Mouse (Mus musculus): ENCODE measurements around the gene S100a7a.
A peak's percentile ranks its signal among the peaks of the same experiment; 100 is the strongest.

Gene S100a7a

DNA sequence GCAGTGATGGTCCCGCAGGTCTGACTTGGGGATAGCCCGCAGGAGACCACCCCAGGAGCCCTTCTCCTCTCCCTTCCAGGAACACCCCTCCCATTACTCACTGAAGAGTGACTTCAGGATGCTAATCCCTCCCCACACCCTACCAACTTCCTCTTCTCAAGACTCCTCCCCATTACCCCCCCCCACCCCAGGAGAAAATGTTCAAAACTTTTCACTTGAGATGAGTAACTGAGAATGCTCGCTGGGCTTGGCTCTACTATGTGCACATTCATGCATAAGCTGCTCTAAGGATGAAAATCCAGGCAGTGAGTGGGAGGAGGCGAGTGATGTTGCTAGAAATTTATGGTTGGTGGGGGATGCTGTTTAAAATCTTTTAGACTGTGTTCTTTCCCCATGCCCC lies 41.8 kb upstream of the S100a7a start:
- no peak for TF ChIP-seq POU5F1 (IDR thresholded peaks at IDR 0.05; ENCODE audit: borderline replicate concordance, low read length)
- no peak for TF ChIP-seq NANOG (IDR thresholded peaks at IDR 0.05; ENCODE audit: borderline replicate concordance, low read length)
- TF ChIP-seq CTCF (conservative IDR thresholded peaks at IDR 0.05; ENCODE audit: low read length), result no peak

DNA sequence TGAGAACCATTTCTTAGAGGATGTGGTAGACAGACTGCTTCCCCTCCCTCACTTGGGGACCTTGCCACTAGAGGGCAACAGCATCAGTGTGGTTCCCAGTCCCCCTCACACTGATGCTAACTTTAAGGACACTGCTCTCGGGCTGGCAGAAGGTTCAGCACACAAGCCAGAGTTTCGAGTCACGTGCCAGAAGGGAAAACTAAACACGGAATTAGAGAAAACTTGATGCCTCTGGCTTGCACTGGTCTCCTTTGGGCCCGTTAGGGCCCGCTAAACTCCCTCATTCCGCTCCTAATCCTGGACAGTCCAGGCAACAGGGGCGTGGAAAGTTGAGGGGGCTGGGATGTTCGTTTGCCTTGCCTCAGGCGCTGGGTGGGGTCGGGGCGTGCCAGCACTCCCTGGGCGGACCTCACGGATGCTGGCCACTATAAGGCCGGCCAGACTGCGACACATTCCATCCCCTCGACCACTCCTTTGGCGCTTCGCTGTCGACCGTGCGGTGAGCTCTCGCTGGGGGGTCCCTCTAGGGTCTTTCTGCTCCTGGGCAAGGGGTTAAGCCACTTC lies 41.0 kb upstream of the S100a7a start, which contains the start of gene S100a6:
TSS of gene S100a6 (plus strand) at position 155 of the 564 bp plus-strand sequence.
- no peaks in the 10 kb centered on the region for H3K9me3 ChIP-seq (ENCODE audit: low read length)
- no peak for TF ChIP-seq NANOG (IDR thresholded peaks at IDR 0.05; ENCODE audit: borderline replicate concordance, low read length)
- no peak for TF ChIP-seq POU5F1 (IDR thresholded peaks at IDR 0.05; ENCODE audit: borderline replicate concordance, low read length)
- peak; percentile 62 for TF ChIP-seq CTCF (conservative IDR thresholded peaks at IDR 0.05; ENCODE audit: low read length)

More for the DNA sequence above, 41.8 kb upstream of the S100a7a start:
- Histone ChIP-seq H3K4me3 (replicated peaks; ENCODE audit: low read length) (peak overlapping the region; percentile 74; the same call in 1 of the 2 replicates), H3K9me3 (ENCODE audit: low read length) (no peaks in the 10 kb centered on the region), H3K27me3 (ENCODE audit: insufficient read depth, low read length) (peaks cover 37% of the 10 kb centered on the region), H3K4me1 (replicated peaks; ENCODE audit: low read depth, low read length) (peaks cover 53% of the 10 kb centered on the region), H3K36me3 (ENCODE audit: insufficient read depth, low read length) (no peaks in the 10 kb centered on the region)

DNA sequence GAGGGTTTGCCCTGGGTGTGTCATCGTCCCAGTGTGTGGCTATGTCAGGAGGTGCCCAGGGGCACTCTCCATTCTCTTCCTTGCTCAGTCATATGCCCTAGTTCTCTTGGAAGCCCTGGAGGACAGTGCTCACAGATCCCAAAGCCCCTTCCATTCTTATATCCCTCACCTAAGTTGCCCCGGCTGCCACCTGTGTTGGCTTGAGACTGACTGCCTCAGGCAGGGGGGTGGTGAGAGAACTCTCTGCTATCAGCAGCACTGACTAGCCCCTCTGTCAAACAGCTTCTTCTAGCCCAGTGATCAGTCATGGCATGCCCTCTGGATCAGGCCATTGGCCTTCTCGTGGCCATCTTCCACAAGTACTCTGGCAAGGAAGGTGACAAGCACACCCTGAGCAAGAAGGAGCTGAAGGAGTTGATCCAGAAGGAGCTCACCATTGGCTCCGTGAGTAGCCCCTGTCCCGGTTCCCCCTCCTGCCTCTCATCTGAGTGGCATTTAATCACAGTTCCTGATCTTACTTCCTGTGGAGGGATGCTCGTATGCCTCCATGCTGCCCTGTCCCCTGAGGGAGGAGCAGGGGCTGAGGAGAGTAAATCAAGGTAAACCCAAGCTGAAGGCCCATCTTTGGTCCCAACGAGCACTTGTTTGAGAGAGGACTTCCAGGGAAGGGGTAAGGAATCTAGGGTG lies 40.2 kb upstream of the S100a7a start:
- TF ChIP-seq NANOG (IDR thresholded peaks at IDR 0.05; ENCODE audit: borderline replicate concordance, low read length) (no peak), POU5F1 (IDR thresholded peaks at IDR 0.05; ENCODE audit: borderline replicate concordance, low read length) (no peak), CTCF (conservative IDR thresholded peaks at IDR 0.05; ENCODE audit: low read length) (no peak)
- H3K9me3 ChIP-seq (ENCODE audit: low read length), result no peaks in the 10 kb centered on the region
- no peaks in the 10 kb centered on the region for H3K36me3 ChIP-seq (ENCODE audit: insufficient read depth, low read length)

More for the DNA sequence above, 41.0 kb upstream of the S100a7a start, which contains the start of gene S100a6:
- Histone ChIP-seq H3K4me3 (replicated peaks; ENCODE audit: low read length) (peak within 1 kb of the TSS; percentile 74), H3K4me1 (replicated peaks; ENCODE audit: low read depth, low read length) (peaks cover 53% of the 10 kb centered on the region), H3K36me3 (ENCODE audit: insufficient read depth, low read length) (no peaks in the 10 kb centered on the region), H3K27me3 (ENCODE audit: insufficient read depth, low read length) (peaks cover 32% of the 10 kb centered on the region)

DNA sequence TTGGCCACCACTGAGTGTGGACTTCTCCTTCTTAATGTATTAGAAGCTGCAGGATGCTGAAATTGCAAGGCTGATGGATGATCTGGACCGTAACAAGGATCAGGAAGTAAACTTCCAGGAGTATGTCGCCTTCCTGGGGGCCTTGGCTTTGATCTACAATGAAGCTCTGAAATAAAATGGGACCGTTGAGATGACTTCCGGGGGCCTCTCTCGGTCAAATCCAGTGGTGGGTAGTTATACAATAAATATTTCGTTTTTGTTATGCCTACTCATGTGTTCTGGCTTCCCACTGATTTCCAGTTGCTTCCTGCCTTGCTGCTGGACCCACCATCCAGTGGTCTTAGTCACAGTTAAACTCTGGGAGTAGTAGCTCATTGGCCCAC lies 39.7 kb upstream of the S100a7a start:
- no peak overlapping the region for H3K4me3 ChIP-seq (replicated peaks; ENCODE audit: low read length)

More for the DNA sequence above, 40.2 kb upstream of the S100a7a start:
- Histone ChIP-seq H3K27me3 (ENCODE audit: insufficient read depth, low read length) (peaks cover 25% of the 10 kb centered on the region), H3K4me3 (replicated peaks; ENCODE audit: low read length) (peak overlapping the region; percentile 74), H3K4me1 (replicated peaks; ENCODE audit: low read depth, low read length) (peaks cover 53% of the 10 kb centered on the region)

DNA sequence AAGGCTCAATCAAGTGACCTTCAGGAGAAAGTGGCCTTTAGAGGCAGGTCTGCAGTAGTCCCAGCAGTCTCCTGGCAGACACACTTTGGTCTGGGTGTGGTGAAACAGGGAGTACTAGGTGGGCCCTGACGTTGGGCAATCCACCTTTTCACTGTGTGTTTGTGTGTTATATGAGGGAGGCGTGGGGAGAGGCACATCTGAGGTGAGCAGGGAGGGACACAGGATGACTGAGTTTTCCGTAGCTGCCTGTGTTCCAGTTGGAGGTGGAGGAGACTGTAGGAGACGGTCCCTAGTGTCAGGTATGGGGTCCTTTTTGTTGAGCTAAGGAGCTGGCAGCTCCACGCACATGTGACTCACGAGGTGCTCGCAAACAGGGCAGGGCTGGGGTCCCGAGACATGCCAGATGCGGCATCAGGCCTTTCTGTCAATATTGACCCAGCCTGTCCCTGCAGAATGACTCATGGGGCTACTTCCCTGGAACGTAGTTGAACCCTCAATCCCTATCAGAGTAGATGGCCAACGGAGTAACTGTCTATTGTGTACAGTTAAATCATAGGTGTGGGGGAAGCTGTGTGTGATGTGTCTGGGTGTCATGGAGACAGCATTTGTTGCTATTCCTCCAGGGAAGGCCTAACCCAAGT lies 39.1 kb upstream of the S100a7a start:
- no peaks in the 10 kb centered on the region for H3K36me3 ChIP-seq (ENCODE audit: insufficient read depth, low read length)
- H3K27me3 ChIP-seq (ENCODE audit: insufficient read depth, low read length), result peaks cover 17% of the 10 kb centered on the region
- H3K9me3 ChIP-seq (ENCODE audit: low read length), result no peaks in the 10 kb centered on the region
- peaks cover 53% of the 10 kb centered on the region for H3K4me1 ChIP-seq (replicated peaks; ENCODE audit: low read depth, low read length)
- H3K4me3 ChIP-seq (replicated peaks; ENCODE audit: low read length), result no peak overlapping the region
- TF ChIP-seq CTCF (conservative IDR thresholded peaks at IDR 0.05; ENCODE audit: low read length) (no peak), POU5F1 (IDR thresholded peaks at IDR 0.05; ENCODE audit: borderline replicate concordance, low read length) (no peak), NANOG (IDR thresholded peaks at IDR 0.05; ENCODE audit: borderline replicate concordance, low read length) (no peak)

More for the DNA sequence above, 39.7 kb upstream of the S100a7a start:
- Histone ChIP-seq H3K36me3 (ENCODE audit: insufficient read depth, low read length) (no peaks in the 10 kb centered on the region), H3K4me1 (replicated peaks; ENCODE audit: low read depth, low read length) (peaks cover 53% of the 10 kb centered on the region), H3K27me3 (ENCODE audit: insufficient read depth, low read length) (peaks cover 20% of the 10 kb centered on the region), H3K9me3 (ENCODE audit: low read length) (no peaks in the 10 kb centered on the region)
- no peak for TF ChIP-seq POU5F1 (IDR thresholded peaks at IDR 0.05; ENCODE audit: borderline replicate concordance, low read length)
- TF ChIP-seq NANOG (IDR thresholded peaks at IDR 0.05; ENCODE audit: borderline replicate concordance, low read length), result no peak
- TF ChIP-seq CTCF (conservative IDR thresholded peaks at IDR 0.05; ENCODE audit: low read length), result no peak

DNA sequence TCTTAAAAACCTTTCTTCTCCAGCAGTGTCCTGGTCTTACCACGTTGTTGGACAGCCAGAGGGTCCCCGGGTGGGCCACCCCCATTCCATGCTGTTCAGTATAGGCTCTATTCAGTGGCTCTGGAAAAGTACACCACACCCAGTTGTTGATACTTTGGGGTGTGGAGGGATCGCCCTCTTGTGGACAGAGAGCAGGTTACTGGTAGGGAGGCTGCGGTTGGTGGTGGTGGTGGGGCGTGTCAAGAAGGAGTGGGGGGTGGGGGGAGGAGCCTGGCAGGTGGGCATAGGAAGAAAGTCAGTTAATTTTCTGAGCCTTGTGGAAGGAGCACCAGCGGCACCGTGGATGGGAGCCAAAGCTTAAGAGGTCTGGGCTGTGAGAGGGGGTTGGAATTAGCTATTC lies 38.4 kb upstream of the S100a7a start:
- TF ChIP-seq NANOG (IDR thresholded peaks at IDR 0.05; ENCODE audit: borderline replicate concordance, low read length) (no peak), CTCF (conservative IDR thresholded peaks at IDR 0.05; ENCODE audit: low read length) (peak; percentile 42), POU5F1 (IDR thresholded peaks at IDR 0.05; ENCODE audit: borderline replicate concordance, low read length) (no peak)
- Histone ChIP-seq H3K4me3 (replicated peaks; ENCODE audit: low read length) (no peak overlapping the region), H3K27me3 (ENCODE audit: insufficient read depth, low read length) (peaks cover 15% of the 10 kb centered on the region), H3K4me1 (replicated peaks; ENCODE audit: low read depth, low read length) (peaks cover 53% of the 10 kb centered on the region), H3K9me3 (ENCODE audit: low read length) (no peaks in the 10 kb centered on the region), H3K36me3 (ENCODE audit: insufficient read depth, low read length) (no peaks in the 10 kb centered on the region)

DNA sequence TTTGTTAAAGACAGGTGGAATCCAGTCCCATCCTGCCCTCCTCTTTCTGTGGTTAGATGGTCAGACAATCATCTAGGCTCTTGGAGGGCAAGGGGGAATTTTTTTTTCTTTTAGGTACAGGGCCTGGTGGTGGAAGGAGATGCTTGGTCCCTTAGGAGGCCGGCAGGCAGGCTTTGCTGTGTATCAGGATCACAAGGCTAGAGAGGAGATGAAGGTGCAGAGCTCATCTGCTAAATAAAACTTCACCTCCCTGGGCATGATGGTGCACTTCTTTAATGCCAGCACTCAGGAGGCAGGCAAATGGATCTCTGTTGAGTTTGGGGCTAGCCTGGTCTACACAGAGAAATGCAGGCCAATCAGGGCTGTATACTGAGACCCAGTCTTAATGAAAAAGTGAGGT lies 37.9 kb upstream of the S100a7a start:
- Histone ChIP-seq H3K4me3 (replicated peaks; ENCODE audit: low read length) (no peak overlapping the region), H3K27me3 (ENCODE audit: insufficient read depth, low read length) (peaks cover 15% of the 10 kb centered on the region), H3K9me3 (ENCODE audit: low read length) (no peaks in the 10 kb centered on the region), H3K4me1 (replicated peaks; ENCODE audit: low read depth, low read length) (peaks cover 53% of the 10 kb centered on the region), H3K36me3 (ENCODE audit: insufficient read depth, low read length) (no peaks in the 10 kb centered on the region)
- TF ChIP-seq CTCF (conservative IDR thresholded peaks at IDR 0.05; ENCODE audit: low read length) (no peak), NANOG (IDR thresholded peaks at IDR 0.05; ENCODE audit: borderline replicate concordance, low read length) (no peak), POU5F1 (IDR thresholded peaks at IDR 0.05; ENCODE audit: borderline replicate concordance, low read length) (no peak)

DNA sequence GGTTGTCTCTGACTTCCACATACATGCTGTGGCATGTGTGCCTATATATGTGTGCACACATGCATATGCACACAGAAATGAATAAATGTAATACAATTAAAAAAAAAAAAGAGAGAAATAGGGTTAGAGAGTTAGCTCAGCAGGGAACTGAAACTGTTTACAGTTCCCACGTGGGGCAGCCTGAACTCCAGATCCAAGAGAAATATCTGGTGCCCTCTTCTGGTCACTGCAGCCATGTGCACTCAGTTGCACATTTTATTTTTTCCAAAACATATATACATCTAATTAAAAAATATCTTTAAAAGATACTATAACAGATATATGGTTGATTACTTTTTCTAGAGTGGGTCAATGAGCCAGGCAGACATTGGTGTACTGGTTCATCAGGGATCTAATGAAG lies 36.2 kb upstream of the S100a7a start:
- no peak for TF ChIP-seq NANOG (IDR thresholded peaks at IDR 0.05; ENCODE audit: borderline replicate concordance, low read length)
- peak; percentile 65 for TF ChIP-seq CTCF (conservative IDR thresholded peaks at IDR 0.05; ENCODE audit: low read length)
- TF ChIP-seq POU5F1 (IDR thresholded peaks at IDR 0.05; ENCODE audit: borderline replicate concordance, low read length), result no peak
- H3K9me3 ChIP-seq (ENCODE audit: low read length), result no peaks in the 10 kb centered on the region
- H3K4me1 ChIP-seq (replicated peaks; ENCODE audit: low read depth, low read length), result peaks cover 41% of the 10 kb centered on the region
- H3K4me3 ChIP-seq (replicated peaks; ENCODE audit: low read length), result no peak overlapping the region
- H3K27me3 ChIP-seq (ENCODE audit: insufficient read depth, low read length), result peaks cover 15% of the 10 kb centered on the region
- no peaks in the 10 kb centered on the region for H3K36me3 ChIP-seq (ENCODE audit: insufficient read depth, low read length)
